Mouse (Mus musculus): ENCODE data around the gene Akr1c19.
"Not testable (repeated sequence)": the region's sequence is repeated elsewhere in the genome, so short reads cannot be mapped to it uniquely, and the experiment has no call there.

DNA sequence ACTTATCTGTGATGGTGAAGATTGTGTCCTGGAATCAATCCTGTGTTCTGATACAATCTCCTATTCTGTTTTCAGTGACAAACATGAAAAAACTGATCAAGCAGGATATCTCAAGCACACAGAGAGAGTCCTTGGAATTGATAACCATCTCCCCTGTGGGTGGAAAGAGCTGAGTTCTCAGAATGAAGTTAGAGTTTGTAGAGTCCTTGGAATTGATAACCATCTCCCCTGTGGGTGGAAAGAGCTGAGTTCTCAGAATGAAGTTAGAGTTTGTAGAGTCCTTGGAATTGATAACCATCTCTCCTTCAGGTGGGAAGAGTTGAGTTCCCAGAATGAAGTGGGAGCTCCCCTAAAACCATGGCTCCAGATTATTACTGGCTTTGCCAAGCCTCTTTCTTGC is 28.4 kb downstream of the Akr1c19 start:
- TF ChIP-seq CTCF (conservative IDR thresholded peaks at IDR 0.05; ENCODE audit: insufficient read depth, insufficient read length, low read depth, low read length); POLR2A (IDR thresholded peaks at IDR 0.05; ENCODE audit: low read depth, low read length): not testable (repeated sequence)

All from kidney, adult 2 months (tissue).